Mouse (Mus musculus): ENCODE data around the gene Arhgap30.

GRCm38 (mm10) chr1:171435288-171435814 lies 46.6 kb downstream of the Arhgap30 start:
- TF ChIP-seq POLR2A (IDR thresholded peaks at IDR 0.05; ENCODE audit: low read depth, low read length): no peak
- no peak for TF ChIP-seq CTCF (conservative IDR thresholded peaks at IDR 0.05; ENCODE audit: insufficient read depth, insufficient read length, low read depth, low read length)

Measured in kidney, adult 2 months (tissue).